Mouse (Mus musculus) MEL (cell line): ENCODE measurements around the gene Ubc.

Experiments used
- CTCF ChIP-seq, 3 experiments: IDR thresholded peaks in 2 of 3; conservative IDR thresholded peaks in 1 of 3; 2 replicates each; pipeline ENCODE4 v1.5.1; 2011 to 2012; ENCODE audit warnings: low read length in 3 of 3, low read depth in 2 of 3, mild to moderate bottlenecking in 2 of 3, improper control_type of control experiment in 1 of 3, inconsistent platforms in 1 of 3, mixed read lengths in 1 of 3, moderate library complexity in 1 of 3; ENCODE audit not compliant: control insufficient read depth in 1 of 3, insufficient read depth in 1 of 3, poor library complexity in 1 of 3, severe bottlenecking in 1 of 3
- EP300 ChIP-seq, 2 experiments: IDR thresholded peaks; 2 replicates each; pipeline ENCODE4 v1.6.1; 2011; ENCODE audit warnings: improper control_type of control experiment in 2 of 2, low read length in 2 of 2, low read depth in 1 of 2, mild to moderate bottlenecking in 1 of 2
- GABPA ChIP-seq: IDR thresholded peaks from 2 replicates; pipeline ENCODE4 v1.6.1; 2012; ENCODE audit warnings: low read depth, mild to moderate bottlenecking, inconsistent platforms, low read length, improper control_type of control experiment, moderate library complexity
- JUND ChIP-seq: IDR thresholded peaks from 2 replicates; pipeline ENCODE4 v1.6.1; 2011; ENCODE audit warnings: low read depth, mild to moderate bottlenecking, improper control_type of control experiment, low read length
- POLR2AphosphoS2 ChIP-seq: IDR thresholded peaks from 2 replicates; pipeline ENCODE4 v1.6.1; 2011; ENCODE audit warnings: low read length, improper control_type of control experiment
- RAD21 ChIP-seq: IDR thresholded peaks from 2 replicates; pipeline ENCODE4 v1.6.1; 2011; ENCODE audit warnings: mild to moderate bottlenecking, low read depth, low read length, improper control_type of control experiment

DNA sequence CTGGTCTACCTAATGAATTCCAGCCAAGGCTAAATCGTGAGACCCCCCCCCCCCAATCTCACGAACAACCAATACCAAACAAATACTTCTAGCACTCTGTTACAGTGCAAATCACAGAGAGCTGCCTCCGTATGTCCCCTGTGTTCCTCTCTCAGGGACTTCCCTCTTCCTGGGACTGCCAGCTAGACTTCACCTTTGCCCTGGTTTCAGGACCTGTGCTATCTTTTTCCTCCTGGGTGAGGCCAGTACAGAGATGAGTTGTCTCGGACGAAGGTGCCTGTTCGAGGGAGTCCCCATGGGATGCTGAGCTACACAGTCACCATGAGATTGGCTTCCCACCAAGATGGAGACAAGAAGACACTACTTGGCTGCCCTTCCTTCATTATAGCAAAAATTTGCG, 41.9 kb downstream of the Ubc start:
- TF ChIP-seq RAD21 (no peak), POLR2AphosphoS2 (no peak), GABPA (no peak), CTCF (IDR thresholded peaks at IDR 0.05 in 2 of 3, conservative IDR thresholded peaks at IDR 0.05 in 1 of 3; ENCODE audit: control insufficient read depth in 1 of 3, insufficient read depth in 1 of 3, low read depth in 2 of 3, low read length in 3 of 3, poor library complexity in 1 of 3, severe bottlenecking in 1 of 3) (no peak), EP300 (IDR thresholded peaks at IDR 0.05; ENCODE audit: low read depth in 1 of 2, low read length in 2 of 2) (no peak), JUND (no peak)
